Mouse (Mus musculus): ENCODE data around the gene Emilin3. TPM values are rescaled to one million over a fixed set of nuclear protein-coding genes. Genes with fewer than 3 reads are reported as not detected.

Gene Emilin3
- polyA plus RNA-seq, 1 experiment from 2014 or later = 1.5 TPM

- Histone ChIP-seq H3K9ac (ENCODE audit: low read depth, low read length) (no peak overlapping the region), H3K36me3 (ENCODE audit: control insufficient read depth, insufficient read depth, low read length) (no peaks in the 10 kb centered on the region), H3K4me3 (ENCODE audit: low read depth, low read length) (no peak overlapping the region), H3K9me3 (replicated peaks; ENCODE audit: control insufficient read depth, low read length) (no peaks in the 10 kb centered on the region), H3K4me1 (ENCODE audit: control insufficient read depth, insufficient read depth, low read length) (peaks cover 6% of the 10 kb centered on the region; the same call in 1 of the 2 replicates), H3K4me2 (no peak overlapping the region), H3K27ac (ENCODE audit: low read depth, low read length) (no peak overlapping the region), H3K27me3 (ENCODE audit: control insufficient read depth, insufficient read depth, low read length) (peaks cover 50% of the 10 kb centered on the region)
- 71% methylated on average over 9 of the region's 9 CpGs for WGBS (ENCODE audit: insufficient replicate concordance)
- no peak for ATAC-seq (replicated peaks; ENCODE audit: insufficient number of reproducible peaks, low FRiP score, low TSS enrichment)
Measured at GRCm38 (mm10) chr2:160914656-160915055, 2.5 kb upstream of the Emilin3 start.

GRCm38 (mm10) chr2:160911558-160912201 lies 448 bp downstream of the Emilin3 start:
- Histone ChIP-seq H3K9me3 (replicated peaks; ENCODE audit: control insufficient read depth, low read length) (no peaks in the 10 kb centered on the region), H3K4me2 (peak overlapping the region; percentile 95), H3K27ac (ENCODE audit: low read depth, low read length) (no peak overlapping the region), H3K36me3 (ENCODE audit: control insufficient read depth, insufficient read depth, low read length) (no peaks in the 10 kb centered on the region), H3K27me3 (ENCODE audit: control insufficient read depth, insufficient read depth, low read length) (peaks cover 73% of the 10 kb centered on the region), H3K4me1 (ENCODE audit: control insufficient read depth, insufficient read depth, low read length) (peaks cover 6% of the 10 kb centered on the region; the same call in 1 of the 2 replicates), H3K9ac (ENCODE audit: low read depth, low read length) (peak overlapping the region; percentile 73), H3K4me3 (ENCODE audit: low read depth, low read length) (peak overlapping the region; percentile 55)
- 1% methylated on average over 58 of the region's 64 CpGs for WGBS (ENCODE audit: insufficient replicate concordance)
- peak; percentile 36; the same call in 1 of the 2 replicates for ATAC-seq (replicated peaks; ENCODE audit: insufficient number of reproducible peaks, low FRiP score, low TSS enrichment)

GRCm38 (mm10) chr2:160910633-160911032 lies 1.5 kb downstream of the Emilin3 start:
- Histone ChIP-seq H3K36me3 (ENCODE audit: control insufficient read depth, insufficient read depth, low read length) (no peaks in the 10 kb centered on the region), H3K27ac (ENCODE audit: low read depth, low read length) (no peak overlapping the region), H3K27me3 (ENCODE audit: control insufficient read depth, insufficient read depth, low read length) (peaks cover 71% of the 10 kb centered on the region), H3K4me3 (ENCODE audit: low read depth, low read length) (no peak overlapping the region), H3K9ac (ENCODE audit: low read depth, low read length) (no peak overlapping the region), H3K9me3 (replicated peaks; ENCODE audit: control insufficient read depth, low read length) (no peaks in the 10 kb centered on the region), H3K4me2 (no peak overlapping the region), H3K4me1 (ENCODE audit: control insufficient read depth, insufficient read depth, low read length) (peaks cover 6% of the 10 kb centered on the region; the same call in 1 of the 2 replicates)
- WGBS (ENCODE audit: insufficient replicate concordance) = 74% methylated on average over 5 of the region's 5 CpGs
- ATAC-seq (replicated peaks; ENCODE audit: insufficient number of reproducible peaks, low FRiP score, low TSS enrichment) = no peak

GRCm38 (mm10) chr2:160908607-160909006 lies 3.5 kb downstream of the Emilin3 start:
- Histone ChIP-seq H3K4me3 (ENCODE audit: low read depth, low read length) (no peak overlapping the region), H3K36me3 (ENCODE audit: control insufficient read depth, insufficient read depth, low read length) (no peaks in the 10 kb centered on the region), H3K27me3 (ENCODE audit: control insufficient read depth, insufficient read depth, low read length) (peaks cover 61% of the 10 kb centered on the region), H3K9ac (ENCODE audit: low read depth, low read length) (no peak overlapping the region), H3K4me2 (no peak overlapping the region), H3K27ac (ENCODE audit: low read depth, low read length) (no peak overlapping the region), H3K9me3 (replicated peaks; ENCODE audit: control insufficient read depth, low read length) (no peaks in the 10 kb centered on the region), H3K4me1 (ENCODE audit: control insufficient read depth, insufficient read depth, low read length) (peaks cover 6% of the 10 kb centered on the region; the same call in 1 of the 2 replicates)
- no peak for ATAC-seq (replicated peaks; ENCODE audit: insufficient number of reproducible peaks, low FRiP score, low TSS enrichment)
- 50% methylated on average over 18 of the region's 18 CpGs for WGBS (ENCODE audit: insufficient replicate concordance)

GRCm38 (mm10) chr2:160906101-160906500 lies 6.0 kb downstream of the Emilin3 start:
- H3K36me3 ChIP-seq (ENCODE audit: control insufficient read depth, insufficient read depth, low read length) = no peaks in the 10 kb centered on the region

GRCm38 (mm10) chr2:160905301-160905700 lies 6.8 kb downstream of the Emilin3 start:
- WGBS (ENCODE audit: insufficient replicate concordance) = 91% methylated on average over 12 of the region's 12 CpGs
- no peak overlapping the region for H3K4me2 ChIP-seq
- no peaks in the 10 kb centered on the region for H3K36me3 ChIP-seq (ENCODE audit: control insufficient read depth, insufficient read depth, low read length)
- H3K4me1 ChIP-seq (ENCODE audit: control insufficient read depth, insufficient read depth, low read length) = 0 out of 2 replicates have a peak, but pooled peaks cover 2% of the 10 kb centered on the region
- H3K27me3 ChIP-seq (ENCODE audit: control insufficient read depth, insufficient read depth, low read length) = peaks cover 30% of the 10 kb centered on the region
- no peak for ATAC-seq (replicated peaks; ENCODE audit: insufficient number of reproducible peaks, low FRiP score, low TSS enrichment)
- no peak overlapping the region for H3K9ac ChIP-seq (ENCODE audit: low read depth, low read length)
- H3K9me3 ChIP-seq (replicated peaks; ENCODE audit: control insufficient read depth, low read length) = no peaks in the 10 kb centered on the region
- H3K27ac ChIP-seq (ENCODE audit: low read depth, low read length) = no peak overlapping the region
- no peak overlapping the region for H3K4me3 ChIP-seq (ENCODE audit: low read depth, low read length)

More at GRCm38 (mm10) chr2:160906101-160906500, 6.0 kb downstream of the Emilin3 start:
- Histone ChIP-seq H3K4me2 (no peak overlapping the region), H3K9ac (ENCODE audit: low read depth, low read length) (no peak overlapping the region), H3K4me1 (ENCODE audit: control insufficient read depth, insufficient read depth, low read length) (peaks cover 3% of the 10 kb centered on the region; the same call in 1 of the 2 replicates), H3K27me3 (ENCODE audit: control insufficient read depth, insufficient read depth, low read length) (peaks cover 38% of the 10 kb centered on the region), H3K27ac (ENCODE audit: low read depth, low read length) (no peak overlapping the region), H3K9me3 (replicated peaks; ENCODE audit: control insufficient read depth, low read length) (no peaks in the 10 kb centered on the region), H3K4me3 (ENCODE audit: low read depth, low read length) (no peak overlapping the region)
- WGBS (ENCODE audit: insufficient replicate concordance) = 66% methylated on average over 5 of the region's 5 CpGs
- no peak for ATAC-seq (replicated peaks; ENCODE audit: insufficient number of reproducible peaks, low FRiP score, low TSS enrichment)

- Histone ChIP-seq H3K27ac (ENCODE audit: low read depth, low read length) (no peak overlapping the region), H3K4me2 (no peak overlapping the region), H3K9ac (ENCODE audit: low read depth, low read length) (no peak overlapping the region), H3K27me3 (ENCODE audit: control insufficient read depth, insufficient read depth, low read length) (no peaks in the 10 kb centered on the region), H3K9me3 (replicated peaks; ENCODE audit: control insufficient read depth, low read length) (no peaks in the 10 kb centered on the region), H3K4me1 (ENCODE audit: control insufficient read depth, insufficient read depth, low read length) (0 out of 2 replicates have a peak, but pooled peaks cover 2% of the 10 kb centered on the region), H3K36me3 (ENCODE audit: control insufficient read depth, insufficient read depth, low read length) (no peaks in the 10 kb centered on the region), H3K4me3 (ENCODE audit: low read depth, low read length) (no peak overlapping the region)
- WGBS (ENCODE audit: insufficient replicate concordance) = 63% methylated on average over 7 of the region's 7 CpGs
- ATAC-seq (replicated peaks; ENCODE audit: insufficient number of reproducible peaks, low FRiP score, low TSS enrichment) = 0 out of 2 replicates have a peak, but pooled peaks have one; percentile 23
Measured at GRCm38 (mm10) chr2:160901656-160902412, 10.3 kb downstream of the Emilin3 start.

GRCm38 (mm10) chr2:160891697-160892096 lies 20.4 kb downstream of the Emilin3 start:
- Histone ChIP-seq H3K9me3 (replicated peaks; ENCODE audit: control insufficient read depth, low read length) (no peaks in the 10 kb centered on the region), H3K4me3 (ENCODE audit: low read depth, low read length) (no peak overlapping the region), H3K27ac (ENCODE audit: low read depth, low read length) (no peak overlapping the region), H3K9ac (ENCODE audit: low read depth, low read length) (no peak overlapping the region), H3K4me1 (ENCODE audit: control insufficient read depth, insufficient read depth, low read length) (no peaks in the 10 kb centered on the region), H3K36me3 (ENCODE audit: control insufficient read depth, insufficient read depth, low read length) (no peaks in the 10 kb centered on the region), H3K4me2 (no peak overlapping the region), H3K27me3 (ENCODE audit: control insufficient read depth, insufficient read depth, low read length) (peaks cover 2% of the 10 kb centered on the region; the same call in 1 of the 2 replicates)
- ATAC-seq (replicated peaks; ENCODE audit: insufficient number of reproducible peaks, low FRiP score, low TSS enrichment) = no peak
- WGBS (ENCODE audit: insufficient replicate concordance) = 81% methylated on average over 9 of the region's 9 CpGs

All from heart, embryonic 11.5 days (tissue).